Mouse (Mus musculus) liver, adult 2 months (tissue): ENCODE data around the gene 1600014C10Rik.

Source experiments
- CTCF ChIP-seq: fragments of 200-500 bp; IDR thresholded peaks from 2 replicates; pipeline ENCODE4 v1.5.1; 2011; ENCODE audit warnings: low read depth, low read length, control low read depth
- POLR2A ChIP-seq: fragments of 200-500 bp; IDR thresholded peaks from 2 replicates; pipeline ENCODE4 v1.6.1; 2011; ENCODE audit warnings: low read length, control low read depth; ENCODE audit not compliant: insufficient read depth; ENCODE audit errors: extremely low read depth

- TF ChIP-seq CTCF (no peak), POLR2A (no peak)
Measured at GRCm38 (mm10) chr7:38140324-38140723, 42.7 kb upstream of the 1600014C10Rik start.
